Mouse (Mus musculus) spleen, postnatal 36 days (tissue): ENCODE data around the gene Rapgef4.

Experiments used
- DNase-seq, 2 experiments: peaks; one replicate each; pipeline ENCODE4 v3.0.0; 2022; ENCODE audit warnings: low spot score in 2 of 2, mixed read lengths in 1 of 2

Rapgef4 gene

DNA sequence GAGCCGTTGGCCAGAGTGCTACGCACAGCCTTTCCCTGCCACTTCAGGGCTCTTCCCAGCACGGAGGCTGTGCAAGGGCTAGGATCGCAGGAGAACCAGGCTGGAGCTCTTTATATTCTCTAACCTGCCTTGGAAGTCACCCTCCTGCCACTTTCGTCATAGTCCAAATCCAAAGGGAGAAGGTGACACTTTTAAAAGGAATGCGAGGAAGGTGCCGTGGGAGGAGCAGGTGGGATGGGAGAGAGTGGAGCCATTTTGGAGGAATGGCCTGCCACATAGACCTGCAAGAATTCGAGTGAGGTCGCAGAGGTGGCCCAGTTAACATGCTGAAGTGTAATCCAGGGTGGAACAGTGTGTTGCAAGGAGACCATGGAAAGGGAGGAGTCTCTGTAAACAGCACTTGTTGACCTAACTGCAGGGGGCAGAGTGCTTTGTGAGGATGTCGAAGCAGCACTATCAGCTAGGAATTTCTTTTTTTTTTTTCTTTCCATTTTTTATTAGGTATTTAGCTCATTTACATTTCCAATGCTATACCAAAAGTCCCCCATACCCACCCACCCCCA lies 94.0 kb downstream of the Rapgef4 start:
- DNase-seq = no peak

DNA sequence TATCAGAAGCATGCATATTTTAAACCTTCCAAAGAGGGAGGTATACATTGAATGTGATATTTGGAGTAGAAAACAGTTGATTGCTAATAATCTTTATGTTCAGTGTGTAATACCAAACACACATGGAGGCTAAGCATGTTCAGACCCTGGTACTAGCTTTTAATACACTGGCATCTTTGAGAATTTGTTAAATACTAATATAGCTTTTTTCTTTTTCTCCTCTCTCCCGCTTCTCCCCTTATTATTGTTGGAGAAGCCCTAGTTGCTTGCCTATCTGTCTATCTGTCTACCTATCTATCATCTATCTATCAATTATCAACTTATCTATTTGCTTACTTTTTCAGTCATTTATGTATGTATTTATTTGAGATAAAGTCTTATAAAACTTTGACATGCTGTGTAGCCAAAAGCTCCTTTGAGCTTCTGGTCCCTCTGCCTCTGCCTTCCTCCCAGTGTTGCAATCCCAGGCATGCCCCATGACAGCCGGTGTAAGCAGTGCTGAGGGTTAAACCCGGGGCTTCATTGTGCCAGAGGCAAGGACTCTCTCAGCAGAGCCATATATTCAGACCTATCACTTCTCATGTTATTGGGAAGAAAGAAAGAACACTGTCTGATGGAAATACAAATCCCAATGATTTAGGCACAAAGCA lies 96.6 kb downstream of the Rapgef4 start:
- no peak for DNase-seq

DNA sequence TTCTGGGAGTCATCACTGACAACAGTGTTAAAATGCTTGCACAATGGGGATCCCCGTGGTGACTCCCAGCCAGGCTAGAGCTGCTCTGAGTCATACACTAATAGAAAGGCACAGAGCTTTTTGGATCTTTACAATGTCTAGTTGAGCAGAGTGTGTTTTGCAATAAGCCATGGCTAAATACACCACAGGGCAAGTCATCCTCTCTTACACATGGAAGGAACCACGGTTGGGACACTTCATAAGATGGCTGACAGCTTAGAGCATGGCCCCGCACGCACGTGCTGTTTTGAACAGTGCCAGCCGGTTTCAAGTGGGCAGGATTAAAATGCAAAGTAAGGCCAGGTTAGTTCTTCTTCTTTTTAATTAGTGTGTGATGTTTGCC lies 97.1 kb downstream of the Rapgef4 start:
- peak; percentile 69 to 71 for DNase-seq

DNA sequence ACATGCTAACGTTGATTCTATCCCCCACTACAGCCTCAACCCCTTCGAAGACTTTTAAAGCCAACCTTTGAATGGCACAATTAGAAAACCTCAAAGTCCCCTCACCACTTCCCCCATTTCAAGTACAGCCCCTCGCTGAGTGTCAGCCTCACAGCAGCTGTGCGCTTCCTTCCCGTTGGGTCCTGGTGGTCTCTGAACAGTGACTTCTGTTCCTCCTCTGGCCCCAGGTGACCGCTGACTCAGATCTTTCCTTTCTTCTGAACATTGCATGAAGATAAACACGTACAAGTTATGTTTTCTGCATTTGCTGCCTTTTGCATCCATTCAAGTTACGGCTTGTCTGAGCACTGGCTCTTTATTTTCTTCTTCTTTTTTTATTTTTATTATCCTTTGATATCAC lies 98.1 kb downstream of the Rapgef4 start:
- peak; percentile 51 to 56 for DNase-seq

- no peak for DNase-seq
These were observed 101.8 kb downstream of the Rapgef4 start for GRCm38 (mm10) chr2:72082846-72083245.

GRCm38 (mm10) chr2:72088886-72089285 lies 107.8 kb downstream of the Rapgef4 start:
- DNase-seq = no peak

GRCm38 (mm10) chr2:72090061-72090460 lies 109.0 kb downstream of the Rapgef4 start:
- DNase-seq = no peak

GRCm38 (mm10) chr2:72092046-72092445 lies 111.0 kb downstream of the Rapgef4 start:
- DNase-seq = no peak

DNA sequence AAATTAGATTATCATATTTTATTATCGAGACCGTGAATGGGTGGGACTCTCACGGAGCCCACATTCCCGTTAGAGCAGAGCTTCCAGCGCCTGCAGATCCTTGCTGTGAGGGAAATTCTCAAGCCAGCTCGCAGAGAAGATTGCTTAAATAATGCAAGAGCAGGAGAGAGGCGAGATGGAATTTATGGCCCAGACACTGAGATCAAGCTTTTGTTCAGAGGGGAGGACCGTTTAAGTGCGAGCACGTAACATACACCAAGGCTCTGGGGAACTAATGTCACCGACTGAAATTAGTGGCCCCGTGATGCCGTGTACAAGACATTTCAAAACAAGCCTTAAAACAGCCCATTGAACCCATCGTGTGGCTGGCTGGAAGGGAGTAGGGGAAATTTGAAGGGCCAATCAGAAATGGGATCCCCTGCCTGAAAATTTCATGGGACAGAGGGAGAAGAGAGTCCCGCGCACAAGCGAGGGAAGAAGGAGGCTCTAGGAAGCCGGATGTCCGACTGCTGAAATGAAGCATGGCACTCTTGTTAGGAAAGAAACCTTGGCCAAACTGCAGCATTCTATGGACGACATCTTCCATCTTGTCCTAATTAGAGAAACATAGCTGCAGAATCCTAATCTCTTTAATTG lies 112.5 kb downstream of the Rapgef4 start:
- DNase-seq = no peak

DNA sequence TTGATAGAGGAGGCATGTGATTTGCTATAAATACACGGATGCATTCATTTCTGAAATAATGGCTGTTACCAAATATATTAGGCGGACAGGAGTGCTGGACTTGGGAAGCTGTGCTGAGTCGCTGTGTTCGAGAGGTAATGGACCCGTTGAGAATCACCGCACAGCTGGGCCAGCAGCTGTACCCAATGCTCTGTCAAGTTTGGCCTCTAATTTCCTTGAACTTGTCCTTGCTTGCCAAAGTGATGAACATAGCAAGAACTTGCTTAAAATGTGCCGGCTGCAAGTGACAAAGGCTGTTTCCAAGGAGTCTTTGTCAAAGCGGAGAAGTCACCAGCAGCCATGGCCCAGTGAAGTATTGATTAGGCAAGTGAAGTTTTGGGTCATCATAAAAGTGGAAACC lies 113.0 kb downstream of the Rapgef4 start:
- no peak for DNase-seq

- DNase-seq = no peak
These were observed 113.4 kb downstream of the Rapgef4 start for GRCm38 (mm10) chr2:72094446-72094845.

DNA sequence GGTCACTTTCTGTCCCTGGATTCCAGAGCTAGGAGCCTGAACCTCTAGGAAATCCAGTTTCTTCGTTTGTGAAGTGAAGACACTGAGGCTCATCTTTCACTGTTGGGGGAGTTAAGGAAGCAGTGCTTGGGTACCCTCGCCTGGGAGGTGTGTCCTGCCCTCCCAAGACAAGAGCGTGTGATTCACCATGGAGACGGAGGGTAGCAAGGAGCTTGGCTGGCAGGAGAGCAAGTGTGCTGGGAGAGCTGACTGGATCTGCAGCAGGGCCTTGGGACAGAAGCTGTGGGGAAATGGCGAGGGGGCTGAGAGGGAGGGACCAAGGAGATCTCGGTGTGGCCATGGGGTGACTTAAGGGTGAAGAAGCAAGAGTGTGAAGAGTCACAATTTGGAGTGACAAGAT lies 114.0 kb downstream of the Rapgef4 start:
- no peak for DNase-seq

DNA sequence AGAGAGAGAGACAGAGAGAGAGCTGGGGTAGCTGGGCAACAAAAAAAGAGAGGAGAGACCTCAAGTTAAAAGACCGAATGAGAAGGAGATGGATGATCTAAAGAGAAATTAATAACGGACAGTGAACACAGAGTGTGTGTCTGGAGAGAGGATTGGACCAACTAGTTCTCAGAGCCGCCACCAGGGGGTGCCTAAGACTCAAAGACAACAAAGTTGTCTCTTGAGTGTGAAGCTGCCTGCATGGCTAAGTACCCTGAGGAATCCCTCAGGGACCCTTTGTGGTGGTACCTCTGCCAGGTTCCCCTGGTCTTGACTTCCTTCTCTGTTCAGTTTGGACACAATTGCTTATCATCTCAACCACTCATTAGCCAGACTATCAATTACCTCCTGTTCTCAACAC lies 115.3 kb downstream of the Rapgef4 start:
- peak; percentile 67 to 72 for DNase-seq

GRCm38 (mm10) chr2:72098366-72098765 lies 117.3 kb downstream of the Rapgef4 start:
- DNase-seq = no peak

DNA sequence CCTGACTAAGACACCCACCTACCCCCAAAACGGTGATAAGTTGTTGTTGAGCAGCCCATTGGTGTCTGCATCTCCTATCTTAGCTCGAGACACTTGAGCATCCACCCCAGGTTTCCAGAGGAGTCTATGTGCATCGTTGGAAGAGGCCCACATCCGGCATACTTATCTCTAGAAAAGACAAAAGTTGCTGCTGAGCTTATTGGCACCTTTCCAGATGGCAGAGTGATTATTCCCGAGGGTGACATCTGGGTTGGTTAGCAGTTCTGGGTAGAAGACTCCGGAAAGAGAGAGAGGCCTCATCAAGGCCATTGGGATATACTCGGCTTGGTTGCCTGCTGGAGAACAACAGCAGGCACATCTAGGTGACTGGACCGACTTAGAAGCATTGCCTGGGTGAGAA lies 123.6 kb downstream of the Rapgef4 start:
- DNase-seq = no peak

- DNase-seq = no peak
These were observed 126.6 kb downstream of the Rapgef4 start for GRCm38 (mm10) chr2:72107525-72108180.

GRCm38 (mm10) chr2:72108448-72109312 lies 127.6 kb downstream of the Rapgef4 start:
- no peak for DNase-seq

DNA sequence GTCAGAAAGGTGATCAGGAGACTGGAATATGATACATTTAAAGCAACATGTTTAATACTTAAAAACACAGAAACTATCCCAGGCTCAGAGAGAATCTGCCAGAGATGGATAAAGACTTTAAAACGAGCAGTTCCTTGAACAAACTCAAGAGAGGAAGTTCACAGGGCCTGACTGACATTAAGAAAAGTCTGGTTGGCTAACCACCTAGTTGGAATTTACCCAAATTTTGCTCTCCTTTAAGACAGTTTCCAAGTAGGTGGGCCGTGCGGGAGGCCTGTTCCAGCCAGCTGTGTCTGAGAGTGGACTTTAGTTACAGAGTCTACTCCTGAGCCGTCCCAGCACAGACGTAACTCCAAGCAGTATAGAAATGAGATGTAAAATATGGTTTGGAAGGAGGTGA lies 129.4 kb downstream of the Rapgef4 start:
- DNase-seq = no peak

- no peak for DNase-seq
These were observed 132.7 kb downstream of the Rapgef4 start for GRCm38 (mm10) chr2:72113716-72114115.

- DNase-seq = peak; percentile 59 to 63
These were observed 133.1 kb downstream of the Rapgef4 start for GRCm38 (mm10) chr2:72114148-72114559.

- no peak for DNase-seq
These were observed 135.1 kb downstream of the Rapgef4 start for GRCm38 (mm10) chr2:72116103-72116502.

- no peak for DNase-seq
These were observed 135.7 kb downstream of the Rapgef4 start for GRCm38 (mm10) chr2:72116698-72117097.
